In the genomic region with DNA sequence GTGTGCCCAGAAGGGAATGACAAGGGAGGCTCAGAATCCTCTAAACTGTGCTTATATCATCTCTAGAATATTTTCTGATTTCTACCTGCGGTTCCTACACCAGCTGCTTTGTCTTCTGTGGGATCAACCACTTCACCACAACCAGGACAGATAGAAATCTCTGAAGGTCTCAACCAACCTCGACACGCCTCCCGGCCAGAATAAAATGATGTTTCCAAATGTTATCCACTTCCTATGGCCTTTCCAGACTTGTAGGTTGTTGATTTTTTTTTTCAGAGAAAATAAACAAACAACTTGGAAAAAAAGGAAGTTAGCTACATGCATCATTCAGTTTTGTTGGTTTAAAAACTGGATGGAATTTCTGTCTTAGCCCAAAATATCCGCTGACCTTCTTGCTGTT, we compare ENCODE assay signal across 21 mouse cellular contexts.
DNase-seq lines count a peak whose midpoint lies in the region; ATAC-seq and TF ChIP-seq lines count a peak whose summit lies in the region.
"Had no signal": no experiment of that assay in that cellular context is flagged by ENCODE, and none has a peak within 500 bp of the region (broad histone marks: within the 10 kb centered on the region; RNA-seq: fewer than 3 reads in every experiment).

No protein-coding gene starts in this region.

- no peak for TF ChIP-seq POLR2A in small intestine, adult 2 months (IDR thresholded peaks at IDR 0.05; ENCODE audit: low read depth, low read length)

- peak overlapping the region; percentile 69 for H3K27ac ChIP-seq in intestine, embryonic 14.5 days (ENCODE audit: low read depth)
- H3K27ac ChIP-seq in intestine, postnatal 0 days (ENCODE audit: low read depth, low read length): no peak overlapping the region
- H3K27ac ChIP-seq in embryonic facial prominence, embryonic 10.5 days (replicated peaks): peak overlapping the region; percentile 70
- peak overlapping the region; percentile 58 for H3K27ac ChIP-seq in embryonic facial prominence, embryonic 13.5 days
- H3K27ac ChIP-seq in small intestine, adult 2 months (ENCODE audit: insufficient read depth, low read depth, low read length): peak overlapping the region; percentile 45
- H3K27ac ChIP-seq: hindbrain, embryonic 10.5 days; layer of hippocampus, adult 2 months; midbrain, embryonic 13.5 days had no signal

- ATAC-seq in intestine, embryonic 14.5 days (replicated peaks; ENCODE audit: low FRiP score, low TSS enrichment, low read depth): no peak
- ATAC-seq in intestine, postnatal 0 days: no peak
- no peak for ATAC-seq in embryonic facial prominence, embryonic 13.5 days (ENCODE audit: insufficient number of reproducible peaks, insufficient read depth, low FRiP score, low TSS enrichment, low read depth)
- ATAC-seq in erythroblast, adult 5-6 weeks (replicated peaks; ENCODE audit: low FRiP score, poor library complexity, severe bottlenecking): no peak
- ATAC-seq: activated CD4-positive, CD25-positive, alpha-beta regulatory T cell, adult 4 months; liver, postnatal 0 days; Patski had no signal

- 78% methylated on average over 5 of the region's 5 CpGs for WGBS in intestine, embryonic 14.5 days
- WGBS in intestine, postnatal 0 days: 69% methylated on average over 5 of the region's 5 CpGs
- 55% methylated on average over 5 of the region's 5 CpGs for WGBS in embryonic facial prominence, embryonic 10.5 days
- WGBS in embryonic facial prominence, embryonic 13.5 days: 53% methylated on average over 5 of the region's 5 CpGs
- 79% methylated on average over 5 of the region's 5 CpGs for WGBS in small intestine, adult 2 months

- no peak for DNase-seq in intestine, embryonic 14.5 days (ENCODE audit: low spot score)
- DNase-seq in embryonic facial prominence, embryonic 10.5 days (ENCODE audit: low spot score): no peak
- no peak for DNase-seq in cerebellum, postnatal 36 days
- DNase-seq: adrenal gland, postnatal 14 days; cerebellum, adult 2 months; gastrocnemius, postnatal 10 days; liver; liver, postnatal 0 days had no signal

- no peaks in the 10 kb centered on the region for H3K27me3 ChIP-seq in intestine, embryonic 14.5 days (replicated peaks; ENCODE audit: control insufficient read depth, insufficient read depth, low read length)
- H3K27me3 ChIP-seq in intestine, postnatal 0 days (replicated peaks; ENCODE audit: control insufficient read depth, insufficient read depth, low read length): no peaks in the 10 kb centered on the region
- peaks cover 48% of the 10 kb centered on the region for H3K27me3 ChIP-seq in embryonic facial prominence, embryonic 10.5 days (replicated peaks; ENCODE audit: low read depth, poor library complexity, severe bottlenecking)
- H3K27me3 ChIP-seq in embryonic facial prominence, embryonic 13.5 days: no peaks in the 10 kb centered on the region
- H3K27me3 ChIP-seq in small intestine, adult 2 months (ENCODE audit: control insufficient read depth, insufficient read depth, low read length): no peaks in the 10 kb centered on the region
- H3K27me3 ChIP-seq: Patski had no signal

- no peaks in the 10 kb centered on the region for H3K9me3 ChIP-seq in intestine, embryonic 14.5 days (ENCODE audit: control insufficient read depth, low read length)
- no peaks in the 10 kb centered on the region for H3K9me3 ChIP-seq in intestine, postnatal 0 days (ENCODE audit: control insufficient read depth)
- no peaks in the 10 kb centered on the region for H3K9me3 ChIP-seq in embryonic facial prominence, embryonic 10.5 days
- no peaks in the 10 kb centered on the region for H3K9me3 ChIP-seq in embryonic facial prominence, embryonic 13.5 days
- H3K9me3 ChIP-seq: heart, embryonic 13.5 days; hindbrain, embryonic 10.5 days; midbrain, embryonic 13.5 days had no signal

- no peak for TF ChIP-seq CTCF in intestine, postnatal 0 days (IDR thresholded peaks at IDR 0.05; ENCODE audit: low read depth)
- TF ChIP-seq CTCF in small intestine, adult 2 months (IDR thresholded peaks at IDR 0.05; ENCODE audit: extremely low read depth, insufficient read length, insufficient replicate concordance, low read depth, low read length): no peak

- no peak overlapping the region for H3K9ac ChIP-seq in intestine, embryonic 14.5 days (ENCODE audit: low read length)
- H3K9ac ChIP-seq in intestine, postnatal 0 days (ENCODE audit: low read depth, low read length): no peak overlapping the region
- H3K9ac ChIP-seq in embryonic facial prominence, embryonic 13.5 days: no peak overlapping the region
- H3K9ac ChIP-seq: forebrain, postnatal 0 days; heart, embryonic 13.5 days; liver, postnatal 0 days; midbrain, embryonic 13.5 days had no signal

- no peaks in the 10 kb centered on the region for H3K36me3 ChIP-seq in intestine, embryonic 14.5 days (ENCODE audit: control insufficient read depth, insufficient read depth, low read length)
- H3K36me3 ChIP-seq in intestine, postnatal 0 days (ENCODE audit: control insufficient read depth, insufficient read depth): no peaks in the 10 kb centered on the region
- H3K36me3 ChIP-seq in embryonic facial prominence, embryonic 10.5 days (replicated peaks): no peaks in the 10 kb centered on the region
- no peaks in the 10 kb centered on the region for H3K36me3 ChIP-seq in embryonic facial prominence, embryonic 13.5 days
- H3K36me3 ChIP-seq in small intestine, adult 2 months (ENCODE audit: control insufficient read depth, insufficient read depth, low read length): no peaks in the 10 kb centered on the region
- H3K36me3 ChIP-seq: heart, embryonic 13.5 days; hindbrain, embryonic 10.5 days; midbrain, embryonic 13.5 days had no signal

- H3K4me1 ChIP-seq in intestine, embryonic 14.5 days (replicated peaks; ENCODE audit: control insufficient read depth, insufficient read depth, low read length): peaks cover 45% of the 10 kb centered on the region
- 0 out of 2 replicates have a peak, but pooled peaks cover 6% of the 10 kb centered on the region for H3K4me1 ChIP-seq in intestine, postnatal 0 days (replicated peaks; ENCODE audit: control insufficient read depth, insufficient read depth, low read length)
- H3K4me1 ChIP-seq in embryonic facial prominence, embryonic 10.5 days: peaks cover 55% of the 10 kb centered on the region
- peaks cover 39% of the 10 kb centered on the region for H3K4me1 ChIP-seq in embryonic facial prominence, embryonic 13.5 days
- peaks cover 5% of the 10 kb centered on the region; the same call in 1 of the 2 replicates for H3K4me1 ChIP-seq in small intestine, adult 2 months (ENCODE audit: control insufficient read depth, insufficient read depth, insufficient read length, low read length)

- no peak overlapping the region for H3K4me2 ChIP-seq in intestine, embryonic 14.5 days (ENCODE audit: low read length)
- H3K4me2 ChIP-seq in intestine, postnatal 0 days (replicated peaks; ENCODE audit: low read depth): no peak overlapping the region
- H3K4me2 ChIP-seq in embryonic facial prominence, embryonic 13.5 days: no peak overlapping the region
- H3K4me2 ChIP-seq: heart, embryonic 13.5 days; midbrain, embryonic 13.5 days had no signal

- H3K4me3 ChIP-seq in intestine, embryonic 14.5 days (ENCODE audit: low read depth, low read length): no peak overlapping the region
- no peak overlapping the region for H3K4me3 ChIP-seq in intestine, postnatal 0 days (ENCODE audit: low read depth, low read length)
- no peak overlapping the region for H3K4me3 ChIP-seq in embryonic facial prominence, embryonic 10.5 days
- H3K4me3 ChIP-seq in embryonic facial prominence, embryonic 13.5 days: no peak overlapping the region
- H3K4me3 ChIP-seq in small intestine, adult 2 months (ENCODE audit: low read depth, low read length): no peak overlapping the region
- H3K4me3 ChIP-seq: erythroblast, embryonic 14.5 days; heart, embryonic 13.5 days; hindbrain, embryonic 10.5 days; layer of hippocampus, adult 2 months; midbrain, embryonic 13.5 days; myocyte had no signal
